Mouse (Mus musculus): ENCODE measurements around the gene Rapgef1. TPM values are rescaled to one million over a fixed set of nuclear protein-coding genes. Genes with fewer than 3 reads are reported as not detected.

Rapgef1 gene
- polyA plus RNA-seq, 1 experiment from 2014 or later: 19.8 TPM

GRCm38 (mm10) chr2:29741207-29741606, 121.7 kb downstream of the Rapgef1 start:
- H3K27me3 ChIP-seq: peaks cover 8% of the 10 kb centered on the region
- peaks cover 44% of the 10 kb centered on the region for H3K36me3 ChIP-seq
- 91% methylated on average over 6 of the region's 6 CpGs for WGBS
- H3K4me1 ChIP-seq (replicated peaks): no peaks in the 10 kb centered on the region
- H3K27ac ChIP-seq: no peak overlapping the region
- H3K4me3 ChIP-seq (replicated peaks): no peak overlapping the region
- H3K4me2 ChIP-seq (replicated peaks): no peak overlapping the region
- no peaks in the 10 kb centered on the region for H3K9me3 ChIP-seq
- no peak overlapping the region for H3K9ac ChIP-seq (replicated peaks)
- no peak for ATAC-seq

DNA sequence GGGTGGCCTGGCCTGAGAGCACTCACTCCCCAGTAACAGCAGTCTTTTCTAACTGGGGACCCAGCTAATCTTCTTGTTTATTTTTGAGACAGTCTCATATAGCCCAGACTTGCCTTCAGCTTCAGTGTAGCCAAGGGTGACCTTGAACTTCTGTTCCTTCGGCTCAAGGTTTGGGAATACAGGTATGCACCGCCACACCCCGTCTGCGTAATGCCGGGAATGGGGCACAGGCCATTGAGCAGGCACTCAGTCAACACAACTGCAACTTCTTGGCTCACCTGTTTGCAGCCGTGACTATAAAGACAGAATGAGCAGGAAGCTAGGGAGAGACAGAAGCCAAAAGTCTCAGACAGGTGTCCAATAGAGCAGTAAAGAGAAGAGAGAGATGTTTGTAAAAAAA, 124.7 kb downstream of the Rapgef1 start:
- Histone ChIP-seq H3K4me2 (replicated peaks) (no peak overlapping the region), H3K9me3 (no peaks in the 10 kb centered on the region), H3K27ac (no peak overlapping the region), H3K27me3 (peaks cover 37% of the 10 kb centered on the region), H3K4me3 (replicated peaks) (no peak overlapping the region), H3K4me1 (replicated peaks) (peaks cover 9% of the 10 kb centered on the region), H3K36me3 (peaks cover 13% of the 10 kb centered on the region), H3K9ac (replicated peaks) (no peak overlapping the region)
- no peak for ATAC-seq
- 95% methylated on average over 6 of the region's 6 CpGs for WGBS

DNA sequence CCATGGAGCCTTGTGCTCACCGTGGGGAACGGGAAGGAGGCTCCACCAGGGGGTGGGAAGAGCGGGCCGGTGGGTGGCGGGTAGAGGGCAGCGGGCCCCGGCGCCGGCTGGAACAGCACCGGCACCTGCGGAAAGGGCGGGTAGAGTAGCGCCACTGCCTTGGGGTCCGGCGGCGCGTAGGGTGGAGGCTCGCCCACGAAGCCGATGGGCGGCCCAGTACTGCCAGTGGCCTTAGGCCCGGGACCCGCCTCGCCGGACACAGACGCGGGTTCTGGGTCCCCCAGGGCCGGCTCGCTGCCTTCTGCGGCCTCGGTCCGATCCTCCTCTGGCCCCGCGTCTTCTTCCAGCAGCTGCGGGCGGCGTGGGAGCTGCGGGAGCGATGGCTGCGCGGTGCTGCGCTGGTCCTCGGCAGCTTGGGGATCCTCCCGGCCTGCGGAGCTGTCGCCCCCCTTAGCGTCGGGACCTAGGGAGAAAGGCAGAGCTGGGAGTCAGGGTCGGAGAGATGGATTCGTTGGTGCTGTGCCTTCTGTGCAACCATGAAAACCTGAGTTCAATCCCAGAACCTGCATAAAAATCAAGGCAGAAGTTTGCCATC, 127.8 kb downstream of the Rapgef1 start:
- no peaks in the 10 kb centered on the region for H3K9me3 ChIP-seq
- peak overlapping the region; percentile 70 for H3K4me2 ChIP-seq (replicated peaks)
- no peaks in the 10 kb centered on the region for H3K36me3 ChIP-seq
- H3K27ac ChIP-seq: no peak overlapping the region
- peaks cover 65% of the 10 kb centered on the region for H3K27me3 ChIP-seq
- H3K4me1 ChIP-seq (replicated peaks): peaks cover 21% of the 10 kb centered on the region
- 3% methylated on average over 44 of the region's 50 CpGs for WGBS
- peak overlapping the region; percentile 41 for H3K4me3 ChIP-seq (replicated peaks)
- H3K9ac ChIP-seq (replicated peaks): peak overlapping the region; percentile 73
- ATAC-seq: peak; percentile 53

DNA sequence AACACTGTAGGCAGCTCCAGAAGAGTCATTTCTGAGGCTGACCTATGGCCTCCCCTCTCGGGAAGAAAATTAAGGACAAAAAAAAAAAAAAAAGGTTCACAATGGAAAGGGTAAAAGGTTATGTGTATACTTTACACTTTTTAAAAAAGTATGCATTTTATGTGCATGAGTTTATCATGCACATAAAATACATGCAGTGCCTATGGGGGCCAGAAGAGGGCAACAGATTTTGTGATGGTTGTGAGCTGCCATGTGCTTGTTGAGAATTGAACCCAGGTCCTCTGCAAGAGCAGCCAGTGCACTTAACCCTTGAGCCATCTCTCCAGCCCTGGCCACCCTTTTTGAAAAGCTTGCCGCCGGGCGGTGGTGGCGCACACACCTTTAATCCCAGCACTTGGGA, 128.3 kb downstream of the Rapgef1 start:
- Histone ChIP-seq H3K4me2 (replicated peaks) (peak overlapping the region; percentile 70), H3K9me3 (no peaks in the 10 kb centered on the region), H3K36me3 (no peaks in the 10 kb centered on the region), H3K9ac (replicated peaks) (no peak overlapping the region), H3K27me3 (peaks cover 71% of the 10 kb centered on the region), H3K27ac (no peak overlapping the region), H3K4me3 (replicated peaks) (peak overlapping the region; percentile 41), H3K4me1 (replicated peaks) (peaks cover 21% of the 10 kb centered on the region)
- WGBS: 54% methylated on average over 5 of the region's 5 CpGs
- no peak for ATAC-seq

GRCm38 (mm10) chr2:29748499-29748898, 129.0 kb downstream of the Rapgef1 start:
- no peak overlapping the region for H3K4me2 ChIP-seq (replicated peaks)
- peaks cover 76% of the 10 kb centered on the region for H3K27me3 ChIP-seq
- peaks cover 21% of the 10 kb centered on the region for H3K4me1 ChIP-seq (replicated peaks)
- WGBS: 85% methylated on average over 4 of the region's 4 CpGs
- H3K36me3 ChIP-seq: no peaks in the 10 kb centered on the region
- H3K27ac ChIP-seq: no peak overlapping the region
- H3K9ac ChIP-seq (replicated peaks): no peak overlapping the region
- no peaks in the 10 kb centered on the region for H3K9me3 ChIP-seq
- no peak for ATAC-seq
- no peak overlapping the region for H3K4me3 ChIP-seq (replicated peaks)

DNA sequence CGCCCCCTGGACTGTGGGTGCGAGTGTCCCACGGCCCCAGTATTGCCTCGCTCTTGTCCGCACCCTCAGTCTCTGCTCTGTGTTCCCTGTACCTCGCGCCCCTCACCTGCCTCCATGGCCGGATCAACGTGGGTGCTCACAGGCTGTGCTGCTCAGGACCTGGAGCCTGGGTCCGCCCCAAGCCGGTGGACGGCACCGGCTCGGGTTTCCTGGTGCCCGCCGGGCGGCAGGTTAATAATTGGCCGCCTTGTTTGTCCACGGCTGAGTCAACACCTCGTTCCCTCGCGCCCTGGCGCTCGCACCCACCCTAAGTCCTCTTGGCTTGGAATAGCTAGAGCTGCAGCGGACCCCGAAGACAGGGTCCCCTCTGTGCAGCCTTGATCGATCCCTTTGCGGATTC, 132.0 kb downstream of the Rapgef1 start, which contains the start of gene Gm13420:
Gene Gm13420 (minus strand): TSS at position 189 of the 400 bp plus-strand sequence.
- peak within 1 kb of the TSS; percentile 36 for H3K4me2 ChIP-seq (replicated peaks)

GRCm38 (mm10) chr2:29752397-29752796, 132.9 kb downstream of the Rapgef1 start:
- Histone ChIP-seq H3K9me3 (no peaks in the 10 kb centered on the region), H3K27ac (no peak overlapping the region), H3K27me3 (peaks cover 61% of the 10 kb centered on the region), H3K9ac (replicated peaks) (no peak overlapping the region), H3K36me3 (no peaks in the 10 kb centered on the region), H3K4me1 (replicated peaks) (peaks cover 15% of the 10 kb centered on the region), H3K4me2 (replicated peaks) (no peak overlapping the region), H3K4me3 (replicated peaks) (no peak overlapping the region)
- WGBS: 87% methylated on average over 5 of the region's 5 CpGs
- no peak for ATAC-seq

More for the DNA sequence above, 132.0 kb downstream of the Rapgef1 start, which contains the start of gene Gm13420:
- Histone ChIP-seq H3K9me3 (no peaks in the 10 kb centered on the region), H3K4me3 (replicated peaks) (peak within 1 kb of the TSS; percentile 24), H3K27me3 (peaks cover 69% of the 10 kb centered on the region), H3K36me3 (no peaks in the 10 kb centered on the region), H3K27ac (no peak within 1 kb of the TSS), H3K4me1 (replicated peaks) (peaks cover 21% of the 10 kb centered on the region), H3K9ac (replicated peaks) (peak within 1 kb of the TSS; percentile 28; the same call in 1 of the 2 replicates)
- WGBS: 6% methylated on average over 28 of the region's 28 CpGs
- no peak for ATAC-seq

DNA sequence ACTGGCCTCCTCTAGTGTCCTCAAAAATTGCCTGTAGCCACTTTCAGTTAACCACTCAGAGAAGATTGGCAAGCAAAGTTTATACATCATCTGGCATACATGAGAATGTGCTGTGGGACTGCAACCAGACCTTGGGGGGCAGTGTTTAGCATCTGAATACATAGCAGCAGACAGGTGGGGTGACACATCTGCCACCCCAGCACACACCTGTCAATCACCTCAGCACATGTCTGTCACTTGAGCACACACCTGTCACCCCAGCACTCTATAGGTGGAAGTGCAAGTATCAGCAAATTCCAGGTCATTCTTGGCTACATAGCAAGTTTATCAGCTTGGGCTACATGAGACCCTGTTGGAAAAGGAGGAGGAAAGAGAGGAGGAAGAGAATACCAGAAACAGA, 136.2 kb downstream of the Rapgef1 start:
- H3K9ac ChIP-seq (replicated peaks): no peak overlapping the region
- H3K4me1 ChIP-seq (replicated peaks): peaks cover 11% of the 10 kb centered on the region
- no peaks in the 10 kb centered on the region for H3K36me3 ChIP-seq
- H3K4me3 ChIP-seq (replicated peaks): no peak overlapping the region
- no peak overlapping the region for H3K4me2 ChIP-seq (replicated peaks)
- peaks cover 33% of the 10 kb centered on the region for H3K27me3 ChIP-seq
- H3K27ac ChIP-seq: no peak overlapping the region
- no peak for ATAC-seq
- H3K9me3 ChIP-seq: no peaks in the 10 kb centered on the region

- H3K9me3 ChIP-seq: no peaks in the 10 kb centered on the region
- H3K4me2 ChIP-seq (replicated peaks): no peak overlapping the region
- no peak overlapping the region for H3K9ac ChIP-seq (replicated peaks)
- 0% methylated on average over 1 of the region's 1 CpGs for WGBS
- H3K36me3 ChIP-seq: no peaks in the 10 kb centered on the region
- no peaks in the 10 kb centered on the region; the same call in 1 of the 2 replicates for H3K27me3 ChIP-seq
- peak; percentile 65; the same call in 1 of the 2 replicates for ATAC-seq
- H3K4me1 ChIP-seq (replicated peaks): no peaks in the 10 kb centered on the region
- no peak overlapping the region for H3K27ac ChIP-seq
- H3K4me3 ChIP-seq (replicated peaks): no peak overlapping the region
These were observed 145.3 kb downstream of the Rapgef1 start for GRCm38 (mm10) chr2:29764831-29765230.

DNA sequence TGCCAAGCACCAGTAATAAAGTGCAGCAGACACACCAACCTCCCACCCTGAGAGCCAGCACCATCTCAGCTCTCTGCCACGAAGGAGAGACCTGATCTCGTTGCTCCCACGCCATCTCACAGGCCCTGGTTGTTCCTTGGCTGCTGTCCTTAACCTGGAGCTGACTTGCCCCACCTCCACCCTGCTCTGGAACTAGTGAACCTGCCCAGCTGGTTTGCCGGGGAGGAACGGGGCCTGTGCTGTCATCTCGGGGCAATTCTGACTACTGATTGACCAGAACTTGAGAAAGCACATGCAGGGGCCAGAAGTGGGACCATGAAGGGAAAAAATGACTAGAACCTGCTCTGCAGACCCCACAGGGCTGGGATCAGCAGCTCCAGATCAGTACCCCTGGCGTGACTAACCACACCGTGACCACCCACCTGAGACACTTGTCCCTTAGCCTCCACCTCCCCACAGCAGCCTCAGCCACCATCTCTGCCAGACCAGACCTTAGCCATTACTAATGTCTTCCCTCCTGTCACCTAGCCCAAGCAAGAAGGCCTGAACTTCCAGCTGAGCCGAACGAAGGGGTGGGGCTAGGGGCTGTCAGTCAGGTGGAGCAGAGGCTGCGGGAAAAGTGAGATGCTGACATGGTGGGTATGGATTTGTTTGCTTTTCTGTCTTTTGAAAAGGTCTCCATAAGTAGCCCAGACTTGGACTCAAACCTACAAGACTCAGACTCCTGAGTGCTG, 148.6 kb downstream of the Rapgef1 start:
- H3K4me1 ChIP-seq (replicated peaks): no peaks in the 10 kb centered on the region
- H3K27me3 ChIP-seq: no peaks in the 10 kb centered on the region; the same call in 1 of the 2 replicates
- 74% methylated on average over 11 of the region's 11 CpGs for WGBS
- peaks cover 7% of the 10 kb centered on the region; the same call in 1 of the 2 replicates for H3K36me3 ChIP-seq
- no peaks in the 10 kb centered on the region for H3K9me3 ChIP-seq
- no peak for ATAC-seq
- no peak overlapping the region for H3K9ac ChIP-seq (replicated peaks)
- H3K4me2 ChIP-seq (replicated peaks): no peak overlapping the region
- no peak overlapping the region for H3K4me3 ChIP-seq (replicated peaks)
- no peak overlapping the region for H3K27ac ChIP-seq

- Histone ChIP-seq H3K36me3 (peaks cover 14% of the 10 kb centered on the region), H3K9ac (replicated peaks) (0 out of 2 replicates have a peak overlapping the region, but pooled peaks have one; percentile 19), H3K4me1 (replicated peaks) (no peaks in the 10 kb centered on the region), H3K9me3 (no peaks in the 10 kb centered on the region), H3K27me3 (no peaks in the 10 kb centered on the region; the same call in 1 of the 2 replicates), H3K27ac (no peak overlapping the region), H3K4me2 (replicated peaks) (no peak overlapping the region), H3K4me3 (replicated peaks) (no peak overlapping the region)
- WGBS: 70% methylated on average over 9 of the region's 9 CpGs
- ATAC-seq: no peak
These were observed 149.4 kb downstream of the Rapgef1 start for GRCm38 (mm10) chr2:29768901-29769300.

GRCm38 (mm10) chr2:29770162-29770561, 150.6 kb downstream of the Rapgef1 start:
- H3K36me3 ChIP-seq: peaks cover 19% of the 10 kb centered on the region
- H3K27me3 ChIP-seq: no peaks in the 10 kb centered on the region; the same call in 1 of the 2 replicates
- no peaks in the 10 kb centered on the region for H3K9me3 ChIP-seq
- no peaks in the 10 kb centered on the region for H3K4me1 ChIP-seq (replicated peaks)
- no peak for ATAC-seq
- no peak overlapping the region for H3K27ac ChIP-seq
- H3K9ac ChIP-seq (replicated peaks): no peak overlapping the region
- no peak overlapping the region for H3K4me2 ChIP-seq (replicated peaks)
- no peak overlapping the region for H3K4me3 ChIP-seq (replicated peaks)
